Mouse (Mus musculus) ES-E14 (cell line): ENCODE data around the gene Fam213b.

Experiments used
- HCFC1 ChIP-seq: IDR thresholded peaks from 2 replicates; pipeline ENCODE4 v1.6.1; 2012; ENCODE audit warnings: low read length, inconsistent platforms, borderline replicate concordance; ENCODE audit not compliant: insufficient read depth
- ZC3H11A ChIP-seq: IDR thresholded peaks from 2 replicates; pipeline ENCODE4 v1.6.1; 2012; ENCODE audit warnings: low read depth, mild to moderate bottlenecking, inconsistent platforms, low read length, borderline replicate concordance
- ZNF384 ChIP-seq: IDR thresholded peaks from 2 replicates; pipeline ENCODE4 v1.6.1; 2012; ENCODE audit warnings: low read depth, low read length, inconsistent platforms

GRCm38 (mm10) chr4:154852696-154853095 is 46.2 kb downstream of the Fam213b start:
- TF ChIP-seq HCFC1 (no peak), ZC3H11A (no peak), ZNF384 (no peak)
